Mouse (Mus musculus): ENCODE measurements around the gene Armh4.
A peak's percentile ranks its signal among the peaks of the same experiment; 100 is the strongest.

The Armh4 gene

GRCm38 (mm10) chr14:49723361-49724054 lies 59.7 kb downstream of the Armh4 start:
- peak in 1 of 2 experiments; percentile 7 for DNase-seq

- DNase-seq = no peak
Measured at GRCm38 (mm10) chr14:49722782-49723181, 60.4 kb downstream of the Armh4 start.

GRCm38 (mm10) chr14:49721281-49721680 lies 61.9 kb downstream of the Armh4 start:
- DNase-seq = no peak

GRCm38 (mm10) chr14:49719678-49720077 lies 63.5 kb downstream of the Armh4 start:
- DNase-seq = no peak

GRCm38 (mm10) chr14:49711016-49711415 lies 72.2 kb downstream of the Armh4 start:
- DNase-seq = no peak

- DNase-seq = no peak
Measured at GRCm38 (mm10) chr14:49703432-49704200, 79.6 kb downstream of the Armh4 start.

GRCm38 (mm10) chr14:49679511-49680284 lies 103.5 kb downstream of the Armh4 start:
- DNase-seq = no peak

- no peak for DNase-seq
Measured at GRCm38 (mm10) chr14:49676580-49676979, 106.6 kb downstream of the Armh4 start.

- DNase-seq = no peak
Measured at GRCm38 (mm10) chr14:49660444-49660843, 122.7 kb downstream of the Armh4 start.

- no peak for DNase-seq
Measured at GRCm38 (mm10) chr14:49649191-49649590, 134.0 kb downstream of the Armh4 start.

- DNase-seq = no peak
Measured at GRCm38 (mm10) chr14:49637422-49637821, 145.8 kb downstream of the Armh4 start.

GRCm38 (mm10) chr14:49626055-49626454 lies 157.1 kb downstream of the Armh4 start:
- no peak for DNase-seq
